Mouse (Mus musculus): Measurements from ENCODE around the gene Vmn2r50. TPM values are rescaled to one million over a fixed set of nuclear protein-coding genes. Genes with fewer than 3 reads are reported as not detected.

Vmn2r50 gene
- not detected in 2 replicates for polyA plus RNA-seq (2012)

DNA sequence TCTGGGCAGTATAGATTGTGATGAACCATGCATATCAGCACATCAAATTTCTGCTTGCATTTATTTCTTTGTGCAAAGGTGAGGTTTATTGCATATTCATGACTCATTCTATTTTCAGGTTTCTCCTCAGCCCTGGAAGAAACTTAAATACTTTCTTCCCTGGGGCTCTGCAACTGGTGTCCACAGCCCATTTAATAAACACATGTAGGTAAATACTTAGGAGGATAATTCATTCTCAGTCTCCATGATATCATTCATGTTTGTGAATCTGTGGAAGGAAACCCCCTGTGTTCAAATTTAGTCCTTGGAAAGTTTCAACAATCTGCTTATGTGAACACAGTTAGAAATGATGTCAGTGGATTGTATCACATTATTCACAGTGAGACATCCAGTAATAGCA lies at the start of gene Vmn2r50:
Gene Vmn2r50, minus strand, starts transcription at position 101 of the 400 bp plus-strand sequence.

DNA sequence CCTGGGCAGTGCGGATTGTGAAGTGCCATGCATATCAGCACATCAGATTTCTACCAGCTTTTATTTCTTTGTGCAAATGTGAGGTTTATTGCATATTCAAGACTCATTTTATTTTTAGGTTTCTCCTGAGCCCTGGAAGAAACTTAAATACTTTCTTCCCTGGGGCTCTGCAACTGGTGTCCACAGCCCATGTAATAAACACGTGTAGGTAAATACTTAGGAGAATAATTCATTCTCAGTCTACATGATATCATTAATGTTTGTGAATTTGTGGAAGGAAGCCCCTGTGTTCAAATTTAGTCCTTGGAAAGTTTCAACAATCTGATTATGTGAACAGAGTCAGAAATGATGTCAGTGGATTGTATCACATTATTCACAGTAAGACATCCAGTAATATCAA lies 60.9 kb downstream of the Vmn2r50 start, which contains the start of gene Vmn2r49:
Gene Vmn2r49, minus strand, starts transcription at position 101 of the 400 bp plus-strand sequence.

Other genes with a start within 250 kb of the Vmn2r50 start
- gene Vmn2r47, start 212.0 kb downstream of the Vmn2r50 start, polyA plus RNA-seq (2012), result not detected in 2 replicates
- gene Vmn2r48, start 99.7 kb downstream of the Vmn2r50 start, polyA plus RNA-seq (2012), result not detected in 2 replicates
- not detected in 2 replicates for gene Vmn2r49, start 61.0 kb downstream of the Vmn2r50 start, polyA plus RNA-seq (2012)
- not detected in 2 replicates for gene Vmn2r51, start 52.4 kb upstream of the Vmn2r50 start, polyA plus RNA-seq (2012)
- gene Vmn2r52, start 123.3 kb upstream of the Vmn2r50 start, polyA plus RNA-seq (2012), result not detected in 2 replicates
- not detected in 2 replicates for gene Vmn1r66, start 224.7 kb upstream of the Vmn2r50 start, polyA plus RNA-seq (2012)